Mouse (Mus musculus): ENCODE measurements around the gene Krt25.

Krt25 gene

GRCm38 (mm10) chr11:99279986-99280385 lies 42.8 kb downstream of the Krt25 start:
- DNase-seq (ENCODE audit: extremely low read depth, low read depth, low spot score), result no peak

- no peak for DNase-seq (ENCODE audit: extremely low read depth, low read depth, low spot score)
These were observed 46.0 kb downstream of the Krt25 start for GRCm38 (mm10) chr11:99276786-99277185.

DNA sequence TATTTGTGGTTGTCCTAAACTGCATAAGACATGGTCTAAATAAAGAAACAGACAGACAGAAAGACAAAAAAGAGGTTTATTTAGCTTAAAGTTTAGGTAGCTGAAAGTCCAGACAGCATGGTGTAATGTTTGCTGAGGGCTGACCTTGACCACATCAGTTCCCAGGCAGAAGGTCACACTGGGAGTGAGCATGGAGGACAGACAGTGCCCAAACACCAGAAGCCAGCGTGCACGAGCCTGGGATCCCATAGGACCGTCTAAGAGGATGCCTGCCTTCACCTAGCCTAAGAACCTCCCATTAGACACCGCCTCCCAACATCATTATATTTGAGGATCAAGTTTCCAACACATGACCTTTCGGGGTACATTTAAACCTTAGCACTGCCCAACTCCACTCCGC lies 47.1 kb downstream of the Krt25 start:
- DNase-seq (ENCODE audit: extremely low read depth, low read depth, low spot score), result no peak

- no peak for DNase-seq (ENCODE audit: extremely low read depth, low read depth, low spot score)
These were observed 50.0 kb downstream of the Krt25 start for GRCm38 (mm10) chr11:99272721-99273120.

DNA sequence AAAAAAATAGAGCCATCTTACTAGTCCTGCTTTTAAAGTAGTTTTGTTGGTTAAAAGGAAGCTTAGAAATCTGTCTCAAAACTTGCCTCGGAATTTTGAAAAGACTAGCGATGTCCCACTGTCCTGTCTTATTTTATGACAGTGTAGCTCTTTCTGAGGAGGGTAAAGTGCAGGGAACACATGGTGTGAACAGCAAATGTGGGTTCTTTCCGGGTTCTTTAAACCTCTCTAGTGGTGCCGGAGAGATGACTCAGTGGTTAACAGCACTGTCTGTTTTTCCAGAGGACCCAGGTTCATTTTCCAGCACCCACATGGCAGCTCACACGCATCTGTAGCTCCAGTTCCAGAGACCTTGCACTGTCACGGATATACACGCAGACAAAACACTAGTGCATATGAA lies 53.6 kb downstream of the Krt25 start:
- no peak for DNase-seq (ENCODE audit: extremely low read depth, low read depth, low spot score)

- no peak for DNase-seq (ENCODE audit: extremely low read depth, low read depth, low spot score)
These were observed 57.0 kb downstream of the Krt25 start for GRCm38 (mm10) chr11:99265796-99266195.

All from fat pad, adult 2 months (tissue).